7 mouse cellular contexts compared by ENCODE assay signal in the genomic region with DNA sequence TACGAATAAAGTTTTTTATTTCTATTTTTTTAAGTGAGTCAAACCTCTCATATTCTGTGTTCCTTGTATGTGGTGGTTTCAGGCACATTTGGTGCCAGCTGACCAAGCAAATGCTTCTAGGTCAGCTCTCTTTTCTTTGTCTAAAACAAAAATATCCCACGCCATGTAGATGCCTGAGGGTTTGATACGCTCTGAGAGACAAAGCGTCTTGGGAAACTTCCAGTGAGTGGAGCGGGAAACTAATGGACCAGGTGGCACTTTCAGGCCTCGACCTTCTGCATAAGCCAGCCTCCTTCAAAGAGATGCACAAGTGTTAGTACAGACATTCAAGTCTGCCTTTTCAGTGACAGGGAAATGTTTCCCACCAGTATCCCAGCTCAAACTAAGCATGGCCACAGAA.
"Had no signal": no experiment of that assay in that cellular context is flagged by ENCODE, and none has a peak within 500 bp of the region (broad histone marks: within the 10 kb centered on the region; RNA-seq: fewer than 3 reads in every experiment).

No protein-coding gene starts in this region.

- DNase-seq: lung, embryonic 14.5 days; lung, postnatal 10 days; lung, postnatal 4 days; midbrain, embryonic 14.5 days; right cerebral cortex, adult 18-20 months; right cerebral cortex, postnatal 25 days; thymus, postnatal 36 days had no signal
